Mouse (Mus musculus) R1 (cell line): ENCODE measurements at regions not wholly inside any gene's neighbourhood (a gene's known extent, or its start where the extent isn't known, plus 50 kb on each side); places are given as distances from the start of the nearest gene placed in this dataset.
A peak's percentile ranks its signal among the peaks of the same experiment; 100 is the strongest.

Experiments
- DNase-seq: peaks from one replicate; pipeline ENCODE4 v3.0.0-alpha.2; 2018; ENCODE audit warnings: low read depth, low spot score

DNA sequence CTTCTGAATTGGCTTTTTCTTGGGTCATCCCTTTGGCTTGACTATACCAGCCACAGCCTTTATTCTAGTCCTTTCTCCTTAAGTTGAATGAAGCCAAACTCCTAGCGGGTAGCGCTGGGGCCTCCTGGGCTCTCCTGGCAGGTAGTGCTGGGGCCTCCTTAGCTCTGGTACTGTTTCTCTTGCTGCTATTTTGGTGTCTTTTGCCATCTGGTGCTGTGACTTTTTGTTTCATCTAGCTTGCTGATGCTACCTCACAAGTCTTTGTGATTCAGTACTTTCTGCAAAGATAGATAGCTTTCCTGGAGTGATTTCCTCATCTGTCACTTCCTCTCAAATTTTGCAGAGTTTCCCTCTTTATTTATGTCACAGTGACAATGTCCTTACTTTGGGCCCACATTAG is 90.1 kb downstream of the Tmem200c start:
- no peak for DNase-seq

GRCm38 (mm10) chr17:68918228-68918627 is 91.8 kb downstream of the Tmem200c start:
- no peak for DNase-seq

DNA sequence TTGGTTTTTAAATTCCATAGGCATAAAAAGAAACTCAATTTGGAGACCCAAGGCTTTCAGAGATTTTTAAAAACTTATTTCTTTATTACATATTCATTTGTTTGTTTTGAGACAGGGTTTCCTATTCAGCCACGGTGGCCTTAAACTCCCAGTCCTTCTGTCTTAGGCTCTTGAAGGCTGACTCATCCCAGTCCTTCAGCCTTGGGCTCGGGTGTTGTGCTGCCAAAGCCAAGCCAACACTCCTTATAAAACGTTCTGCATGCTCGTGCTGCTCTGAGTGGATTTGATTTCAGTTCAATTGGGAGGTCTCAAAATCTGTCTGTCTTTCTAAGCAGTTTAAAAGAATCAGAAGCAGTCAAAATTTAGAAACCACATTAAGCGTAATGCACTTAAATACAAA is 96.8 kb downstream of the Tmem200c start:
- DNase-seq, result no peak

- peak; percentile 36 for DNase-seq
These were observed 101.0 kb downstream of the Tmem200c start for GRCm38 (mm10) chr17:68927418-68927817.

DNA sequence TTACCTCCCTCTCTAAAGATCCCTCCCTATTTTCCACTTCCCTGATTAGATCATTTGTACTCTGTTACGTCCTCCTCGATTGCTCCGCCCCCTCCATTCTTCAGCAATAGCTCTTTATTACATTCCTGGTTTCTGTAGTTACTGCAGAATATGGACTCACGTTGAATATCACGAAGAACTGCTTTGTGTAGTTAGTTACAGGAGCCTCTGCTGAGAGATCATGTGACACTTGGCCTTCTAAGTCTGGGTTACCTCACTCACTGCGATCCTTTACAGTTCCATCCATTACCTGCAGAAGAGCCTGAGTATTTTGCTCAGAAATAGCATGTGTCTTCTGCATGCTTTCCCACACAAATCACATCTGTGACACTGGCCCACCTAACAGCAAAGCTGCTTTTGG is 102.3 kb downstream of the Tmem200c start:
- no peak for DNase-seq

GRCm38 (mm10) chr17:68933265-68933664 is 106.8 kb downstream of the Tmem200c start:
- no peak for DNase-seq

GRCm38 (mm10) chr17:68934066-68934465 is 107.6 kb downstream of the Tmem200c start:
- no peak for DNase-seq

DNA sequence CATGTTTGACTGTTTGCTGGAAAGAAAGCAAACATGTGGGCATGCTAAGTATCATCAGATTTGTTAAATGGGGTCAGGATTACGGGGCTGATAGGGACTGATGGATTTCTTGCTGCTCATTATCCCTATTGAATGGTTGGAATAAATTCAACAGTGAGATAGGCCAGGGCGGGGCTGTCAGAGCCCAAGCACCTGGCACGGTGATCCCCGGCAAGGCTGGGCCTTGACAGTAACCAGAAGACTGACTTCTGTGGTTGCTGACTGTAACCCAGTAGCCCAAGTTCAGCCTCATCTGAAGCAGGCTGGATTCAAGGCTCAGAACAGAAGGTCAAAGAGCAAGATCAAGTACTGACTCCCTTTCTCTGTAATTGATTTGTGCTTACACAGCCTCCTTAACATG is 109.6 kb downstream of the Tmem200c start:
- DNase-seq, result no peak

DNA sequence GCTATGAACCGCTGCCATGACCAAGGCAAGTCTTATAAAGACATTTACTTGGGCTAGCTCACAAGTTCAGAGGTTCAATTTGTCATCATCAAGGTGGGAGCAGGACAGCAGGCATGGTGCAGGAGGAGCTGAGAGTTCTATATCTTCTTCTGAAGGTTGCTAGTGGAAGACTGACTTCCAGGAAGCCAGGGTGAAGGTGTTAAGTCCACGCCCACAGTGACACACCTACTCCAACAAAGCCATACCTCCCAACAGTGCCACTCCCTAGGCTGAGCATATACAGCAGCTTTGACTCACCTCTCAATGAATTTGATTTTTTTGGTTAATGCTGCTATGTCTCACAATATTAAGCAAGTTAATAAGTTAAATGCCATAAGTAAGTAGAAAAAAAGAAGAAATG is 119.2 kb upstream of the Epb41l3 start:
- peak; percentile 12 for DNase-seq

DNA sequence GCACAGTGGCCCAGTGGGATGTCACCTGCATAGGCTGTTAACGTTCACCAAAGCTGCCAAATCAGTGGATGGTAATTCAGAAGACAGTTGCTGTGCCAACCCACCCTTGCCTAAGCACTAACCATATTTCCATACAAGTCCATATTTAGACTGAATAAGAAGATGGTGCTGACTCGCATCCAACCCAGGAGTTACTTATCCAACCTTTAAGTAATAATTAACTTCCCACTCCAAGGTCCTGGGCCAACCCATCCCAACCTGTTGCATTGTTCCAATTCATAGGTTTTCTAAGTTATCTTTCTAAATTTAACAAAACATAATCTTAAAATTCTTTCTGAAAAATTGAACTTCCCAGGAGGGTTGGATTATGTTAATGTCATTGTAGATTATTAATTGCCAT is 114.3 kb upstream of the Epb41l3 start:
- no peak for DNase-seq

- DNase-seq, result peak; percentile 8
These were observed 99.9 kb upstream of the Epb41l3 start for GRCm38 (mm10) chr17:68975606-68976005.

GRCm38 (mm10) chr17:68978151-68978550 is 97.3 kb upstream of the Epb41l3 start:
- no peak for DNase-seq

- DNase-seq, result no peak
These were observed 94.4 kb upstream of the Epb41l3 start for GRCm38 (mm10) chr17:68981120-68981519.

DNA sequence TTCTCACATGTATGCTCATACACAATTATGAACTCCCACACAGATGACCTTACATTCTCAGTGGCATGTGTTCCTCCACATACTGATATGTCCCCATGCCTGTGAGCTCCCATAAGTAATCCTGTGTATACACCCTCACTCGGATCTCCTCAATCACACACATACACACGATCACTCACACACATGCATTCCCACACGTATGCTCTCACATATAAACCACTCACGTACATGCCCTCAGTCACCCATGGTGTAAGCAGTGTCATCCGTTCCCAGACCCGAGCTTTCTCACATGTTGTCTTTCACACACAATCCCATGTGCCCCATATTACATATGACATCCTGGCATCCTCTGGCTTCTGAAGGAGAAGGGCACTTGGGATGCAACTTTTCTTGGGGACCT is 93.4 kb upstream of the Epb41l3 start:
- DNase-seq, result no peak

DNA sequence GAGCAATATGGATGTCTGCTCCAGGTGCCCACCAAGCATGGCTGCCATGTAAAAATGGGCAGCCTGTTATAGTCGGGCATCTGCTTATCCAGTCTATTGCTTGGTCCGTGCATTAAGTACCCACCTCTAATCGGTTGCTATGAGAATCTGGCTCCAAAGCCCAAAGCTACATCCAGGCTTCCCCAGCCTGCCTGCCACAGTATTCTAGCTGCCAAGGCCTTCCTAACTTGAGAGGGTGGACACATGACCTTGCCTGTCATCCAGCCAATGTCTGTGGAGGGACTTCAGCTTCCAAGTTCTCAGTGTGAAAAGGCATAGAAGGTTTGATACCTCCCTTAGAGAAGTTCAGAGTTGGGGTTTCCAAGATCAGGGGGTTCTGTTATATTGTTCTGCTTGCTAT is 75.6 kb upstream of the Epb41l3 start:
- DNase-seq, result no peak

DNA sequence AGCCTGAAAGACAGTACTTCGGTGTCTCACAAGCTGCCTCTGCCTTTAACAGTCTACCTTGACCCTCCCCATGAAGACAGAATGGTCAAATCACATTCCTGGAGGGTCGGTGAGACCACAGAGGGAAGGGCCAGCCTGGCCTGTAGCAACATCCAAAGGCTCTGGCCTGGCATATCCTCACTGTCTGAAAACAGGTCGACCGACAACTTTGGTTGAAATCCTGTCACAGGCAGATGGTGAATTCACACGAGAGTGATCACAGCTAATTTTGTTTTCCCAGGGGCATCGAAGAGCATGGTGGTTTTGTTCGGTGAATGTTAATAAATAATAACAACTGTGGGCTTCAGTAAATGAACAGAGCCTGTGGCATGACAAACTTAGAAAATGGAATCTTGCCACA is 71.4 kb upstream of the Epb41l3 start:
- DNase-seq, result no peak

DNA sequence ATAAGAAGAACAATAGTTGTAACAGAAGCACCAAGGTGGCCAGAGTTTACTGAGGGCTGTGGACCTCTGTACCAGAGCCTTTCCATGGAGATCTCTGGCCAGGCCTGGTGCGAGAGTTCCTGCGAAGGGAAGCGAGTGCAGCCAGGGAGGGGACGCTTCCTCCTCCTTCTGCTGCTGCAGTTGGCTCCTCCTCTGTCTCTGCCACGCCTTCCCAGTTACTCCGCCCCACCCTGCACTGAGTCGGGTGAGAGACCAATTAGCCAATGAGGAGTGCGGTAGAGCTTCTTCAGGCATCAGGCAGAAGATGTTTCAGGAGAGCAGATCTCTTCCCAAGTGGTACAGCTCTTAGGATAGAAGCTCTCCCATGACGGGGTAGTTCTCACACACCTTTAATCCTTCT is 69.2 kb upstream of the Epb41l3 start:
- DNase-seq, result peak; percentile 71
